Mouse (Mus musculus) left cerebral cortex, adult 8-10 months (tissue): ENCODE data around the gene Fancc. TPM values are rescaled to one million over a fixed set of nuclear protein-coding genes. Genes with fewer than 3 reads are reported as not detected.
"Not testable (repeated sequence)": the region's sequence is repeated elsewhere in the genome, so short reads cannot be mapped to it uniquely, and the experiment has no call there.

ENCODE experiments used
- DNase-seq, 2 experiments: peaks; one replicate each; pipeline ENCODE4 v3.0.0; 2022; ENCODE audit warnings: low spot score in 2 of 2
- total RNA-seq, 4 experiments: library from RNA; stranded (reverse); gene quantifications; 2 replicates each; pipeline ENCODE4 v1.2.4; 2022

The Fancc gene
- total RNA-seq, 4 experiments from 2014 or later: 10.5 to 12.1 (median 10.6) TPM

DNA sequence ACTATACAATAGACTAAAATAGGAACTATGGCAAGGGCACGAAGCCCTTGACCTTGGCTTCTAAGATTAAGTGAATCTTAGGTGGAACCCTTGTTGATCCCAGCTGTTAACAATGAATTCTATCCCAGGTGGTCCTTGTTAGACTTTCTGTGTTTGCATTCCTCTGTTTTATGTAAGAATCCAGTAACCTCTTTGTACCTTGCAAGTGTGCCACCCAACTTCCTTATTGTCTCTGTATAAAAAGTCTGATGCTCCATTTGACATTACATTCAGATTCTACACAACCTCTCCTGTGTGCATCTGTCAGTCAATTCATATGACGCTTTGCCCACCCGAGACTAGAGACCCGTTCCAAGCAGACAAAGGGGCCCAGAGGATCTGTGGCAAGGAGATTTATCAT lies 143.8 kb downstream of the Fancc start:
- not testable (repeated sequence) for DNase-seq

DNA sequence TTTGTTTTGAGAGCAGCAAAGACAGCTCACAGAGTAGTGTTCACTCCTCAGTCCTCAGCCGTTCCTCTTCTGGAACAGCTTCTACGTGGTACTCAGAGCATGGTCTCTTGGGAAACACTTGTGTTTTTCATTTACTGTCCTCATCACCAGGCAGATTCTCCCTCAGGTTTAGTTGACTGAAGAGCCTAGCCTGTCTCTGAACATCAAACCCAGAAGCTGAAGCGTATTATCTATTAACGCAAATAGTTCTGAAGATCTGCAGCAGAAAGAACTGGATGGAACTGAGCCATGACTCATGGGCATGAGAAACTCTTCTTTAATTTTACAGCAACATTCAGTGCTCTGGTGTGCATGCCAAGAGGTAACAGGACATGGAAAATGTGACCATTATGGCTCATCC lies 147.0 kb downstream of the Fancc start:
- DNase-seq: no peak

DNA sequence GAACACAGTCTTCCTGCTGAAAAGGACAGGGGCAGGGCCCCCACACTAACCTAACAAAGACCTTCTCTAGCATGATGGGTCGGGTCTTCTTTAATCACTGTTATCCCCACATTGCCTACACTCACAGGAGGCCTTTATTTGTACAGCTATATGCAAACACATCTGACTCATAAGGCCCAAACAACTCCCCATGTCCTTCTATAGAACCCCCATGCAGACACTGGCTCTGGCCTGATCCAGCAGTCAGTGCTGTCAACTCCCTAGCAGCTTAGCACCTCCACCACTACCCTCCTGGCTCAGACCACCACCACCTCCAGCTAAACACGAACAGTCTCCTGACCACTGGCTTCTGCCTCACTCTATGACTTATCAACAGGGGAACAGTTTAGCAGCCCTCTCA lies 149.4 kb downstream of the Fancc start:
- DNase-seq: no peak

DNA sequence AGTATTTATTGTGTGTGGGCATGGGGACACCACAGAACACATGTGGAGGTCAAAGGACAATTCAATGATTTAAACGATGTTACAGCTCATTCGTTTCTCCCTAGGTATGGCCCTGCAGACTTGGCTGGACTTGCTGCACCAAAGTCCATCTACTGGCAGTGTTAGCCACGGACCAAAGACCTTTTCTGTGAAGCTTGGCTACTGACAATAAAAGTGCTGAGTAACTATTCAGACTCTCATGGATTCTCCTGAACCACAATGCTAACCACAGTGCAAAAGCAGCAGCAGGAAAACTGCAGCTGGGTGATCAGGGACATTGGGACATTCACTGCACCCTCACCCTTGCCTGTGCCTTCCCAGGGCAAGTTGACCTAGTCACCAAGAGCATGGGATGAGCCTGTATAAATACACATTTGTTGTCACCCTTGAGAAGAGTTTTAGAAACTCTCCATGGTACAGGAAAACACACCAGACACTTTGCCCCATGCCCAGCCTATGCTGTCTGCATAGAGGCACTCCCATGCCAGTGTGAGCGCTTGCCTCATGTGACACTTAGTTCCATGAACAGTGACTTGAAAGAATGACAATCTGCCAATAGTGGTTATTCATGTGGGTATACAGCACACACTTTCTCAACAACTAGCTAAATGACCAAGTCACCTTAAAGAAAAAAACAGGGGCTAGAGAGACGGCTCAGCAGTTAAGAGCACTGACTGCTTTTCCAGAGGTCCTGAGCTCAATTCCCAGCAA lies 151.4 kb downstream of the Fancc start:
- DNase-seq: no peak

DNA sequence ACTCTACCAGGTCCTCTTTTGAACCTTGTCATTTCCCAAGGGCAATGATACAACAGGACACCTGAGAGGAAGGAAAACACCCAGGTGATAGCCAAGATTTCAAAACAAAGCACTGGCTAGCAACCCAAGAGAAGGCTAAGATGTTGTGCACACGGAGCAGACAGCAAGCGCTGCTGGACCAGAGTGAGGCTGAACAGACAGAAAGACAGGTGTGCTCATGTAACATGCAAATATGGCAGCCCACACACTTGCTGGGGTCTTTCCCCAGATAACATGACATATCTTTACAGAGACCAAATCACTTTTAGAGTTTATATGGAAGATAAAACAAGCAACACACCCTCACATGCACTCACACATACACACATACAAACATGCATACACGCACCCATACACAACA lies 152.6 kb downstream of the Fancc start:
- no peak for DNase-seq

DNA sequence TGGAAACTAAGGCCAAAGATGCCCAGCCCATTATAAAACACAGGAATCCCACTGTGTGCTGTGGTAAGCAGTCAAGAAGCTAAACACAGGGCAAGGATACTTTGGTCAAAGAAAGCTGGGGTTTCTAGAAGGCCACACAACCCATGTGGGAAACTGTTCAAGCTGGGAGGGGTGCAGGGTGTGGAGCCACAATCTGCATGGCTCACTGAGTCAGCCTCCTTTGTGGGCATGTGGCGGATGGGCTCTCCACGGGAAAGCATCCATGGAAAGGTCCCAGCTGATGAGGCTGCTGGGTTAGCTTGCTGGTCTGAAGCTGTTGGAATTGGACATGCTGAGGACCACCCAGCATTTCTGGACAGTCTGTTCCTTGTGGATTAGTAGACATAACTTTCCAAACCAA lies 154.3 kb downstream of the Fancc start:
- no peak for DNase-seq

DNA sequence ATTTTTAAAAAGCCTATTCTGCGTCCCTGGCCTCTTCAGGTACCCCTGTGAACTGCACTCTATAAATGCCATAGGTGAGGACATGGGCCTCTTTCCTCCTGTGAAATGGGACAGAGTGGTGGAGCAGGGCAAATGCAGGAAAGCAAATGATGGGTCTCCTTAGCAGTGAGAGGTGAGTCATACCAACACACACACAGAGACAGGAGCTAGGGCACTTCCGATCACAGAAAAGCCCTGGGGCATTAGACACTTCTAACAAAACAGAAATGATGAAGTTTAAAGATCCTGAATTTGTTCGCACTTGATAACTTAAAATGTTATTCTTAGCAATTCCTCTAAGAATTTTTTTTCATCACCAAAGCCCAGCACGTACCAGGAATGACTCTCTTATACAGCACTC lies 157.1 kb downstream of the Fancc start:
- no peak for DNase-seq

DNA sequence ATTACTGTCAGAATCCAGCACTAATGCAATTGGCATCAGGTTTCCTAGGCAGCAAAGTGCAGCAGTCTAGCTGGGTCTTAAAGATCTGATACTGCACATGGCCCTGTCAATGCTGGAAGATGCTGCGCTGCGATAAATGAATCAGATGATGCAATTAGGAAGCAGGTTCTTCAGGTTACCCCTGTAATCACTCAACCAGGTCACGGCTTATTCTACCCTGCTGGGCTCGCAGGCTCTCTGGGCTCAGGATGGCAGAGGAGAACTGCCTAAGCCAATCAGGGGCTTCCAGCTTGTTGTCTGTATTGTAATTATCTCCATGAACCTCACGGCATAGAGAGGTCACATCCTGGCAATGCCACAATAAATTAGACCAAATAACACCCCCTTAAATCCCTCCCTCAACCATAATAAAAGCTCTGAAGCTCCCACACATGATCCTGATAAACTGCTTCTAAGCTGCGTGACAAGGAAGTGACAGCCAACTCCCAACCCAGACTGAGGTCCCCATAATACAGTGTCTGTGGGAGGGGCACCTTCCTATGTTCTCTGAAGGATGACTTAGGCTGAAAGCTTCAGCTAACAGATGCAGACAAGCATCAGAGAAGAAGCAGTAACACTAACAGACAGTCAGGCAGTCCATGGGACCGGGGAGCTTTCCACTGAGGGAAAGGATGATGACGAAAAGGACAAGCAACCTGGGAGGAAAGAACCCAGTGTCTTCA lies 159.7 kb downstream of the Fancc start:
- DNase-seq: no peak

DNA sequence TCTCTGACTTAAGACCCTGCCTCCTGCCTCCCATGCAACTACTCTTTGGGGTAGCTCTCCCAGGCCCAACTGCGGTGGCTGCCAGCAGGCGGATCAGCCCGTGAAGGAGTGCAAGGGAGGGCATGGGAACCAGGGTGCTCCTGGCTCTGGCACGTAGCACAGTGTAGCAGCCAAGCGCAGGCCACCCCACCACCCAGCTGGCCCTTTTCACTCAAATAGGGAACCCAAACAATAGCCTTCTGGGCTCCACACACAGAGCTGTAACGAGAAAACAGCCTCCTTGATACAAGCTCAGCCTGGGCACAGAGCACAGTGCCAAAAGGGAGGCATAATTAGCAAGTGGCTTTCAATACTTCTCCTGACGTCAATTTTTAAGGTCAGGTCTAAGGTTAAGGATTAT lies 160.7 kb downstream of the Fancc start:
- peak in 1 of 2 experiments; percentile 79 for DNase-seq

DNA sequence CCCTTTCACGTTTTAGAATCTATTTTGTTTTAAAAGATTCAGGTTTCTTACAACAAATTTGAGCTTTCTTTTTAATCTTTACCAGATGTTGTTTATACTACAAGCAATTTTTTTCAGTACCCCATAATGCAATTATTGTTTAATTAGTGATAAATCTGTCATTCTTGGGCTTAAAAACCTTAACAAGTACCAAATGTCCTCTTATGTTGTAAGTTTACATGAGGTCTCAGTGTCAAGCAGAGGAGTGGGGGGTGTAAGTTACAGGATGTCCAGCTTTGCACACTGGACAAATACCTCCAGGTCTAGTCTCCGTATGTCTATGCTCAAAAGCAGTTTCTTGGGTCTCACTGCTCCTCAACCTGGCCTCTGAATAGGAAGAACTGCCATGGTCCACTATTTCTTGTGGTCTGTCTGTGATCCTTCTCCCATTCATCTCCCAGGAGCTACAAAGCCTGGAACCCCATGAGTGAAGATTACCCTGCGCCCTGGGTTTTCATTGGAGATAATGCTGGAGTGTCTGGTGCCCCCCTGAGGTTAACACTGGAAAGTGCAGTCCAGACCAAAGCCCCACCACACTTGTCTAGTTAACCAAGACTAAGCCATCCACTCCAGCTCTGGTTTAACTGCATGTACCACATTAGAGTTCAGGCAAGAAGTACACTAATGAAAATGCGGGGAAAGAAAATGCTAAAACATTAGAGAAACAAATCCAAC lies 161.5 kb downstream of the Fancc start:
- DNase-seq: no peak

DNA sequence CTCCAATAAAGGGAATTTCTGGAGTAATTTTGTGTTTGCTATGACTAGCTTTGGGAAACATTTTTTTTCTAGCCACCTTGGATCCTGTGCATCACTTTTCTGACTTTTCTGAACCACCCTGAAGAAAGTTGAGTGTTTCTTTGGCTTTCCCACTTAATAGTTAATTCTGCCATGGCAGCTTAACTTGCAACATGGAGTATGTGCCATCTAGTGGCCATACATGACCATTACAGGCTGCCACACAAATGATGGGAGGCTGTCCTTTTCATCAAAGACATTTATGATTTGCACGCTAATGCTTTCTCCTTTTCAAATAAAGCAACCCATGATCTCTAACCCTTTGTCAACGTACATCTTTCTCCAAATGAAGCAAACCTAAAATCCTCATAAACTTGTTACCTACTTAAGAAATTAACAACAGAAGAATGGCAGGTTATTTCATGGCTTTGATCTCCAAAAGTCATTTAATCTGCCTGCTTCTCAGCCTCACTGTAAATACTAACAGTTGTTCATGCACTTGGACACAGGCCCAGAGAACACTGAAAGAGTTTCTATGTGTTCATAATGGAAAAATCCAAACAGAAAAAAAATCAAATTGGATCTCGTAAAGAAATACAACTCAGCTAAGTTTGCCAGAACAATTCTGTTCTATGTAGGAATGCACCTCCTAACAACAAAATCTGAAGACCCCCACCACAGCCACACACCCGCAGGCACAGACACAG lies 164.3 kb downstream of the Fancc start:
- DNase-seq: no peak

DNA sequence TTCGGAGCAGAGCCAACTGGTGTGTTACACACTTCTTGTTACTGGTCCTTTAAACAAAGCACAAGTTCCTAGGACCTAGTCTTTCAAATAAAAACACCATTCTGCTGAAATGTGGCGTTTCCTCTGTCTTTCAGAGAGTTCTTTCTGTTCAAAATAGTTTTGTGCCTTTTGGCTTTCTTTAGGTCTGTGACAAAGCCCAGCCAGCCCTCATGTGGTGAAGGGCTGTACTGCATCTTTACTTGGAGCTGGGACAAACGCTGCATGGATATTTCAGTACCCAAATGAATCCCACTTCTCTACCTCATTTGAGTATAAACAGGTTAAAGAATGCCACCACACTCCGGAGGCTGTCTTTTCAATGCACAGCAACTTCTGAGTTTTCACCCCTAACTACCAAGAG lies 165.7 kb downstream of the Fancc start:
- peak in 1 of 2 experiments; percentile 65 for DNase-seq

DNA sequence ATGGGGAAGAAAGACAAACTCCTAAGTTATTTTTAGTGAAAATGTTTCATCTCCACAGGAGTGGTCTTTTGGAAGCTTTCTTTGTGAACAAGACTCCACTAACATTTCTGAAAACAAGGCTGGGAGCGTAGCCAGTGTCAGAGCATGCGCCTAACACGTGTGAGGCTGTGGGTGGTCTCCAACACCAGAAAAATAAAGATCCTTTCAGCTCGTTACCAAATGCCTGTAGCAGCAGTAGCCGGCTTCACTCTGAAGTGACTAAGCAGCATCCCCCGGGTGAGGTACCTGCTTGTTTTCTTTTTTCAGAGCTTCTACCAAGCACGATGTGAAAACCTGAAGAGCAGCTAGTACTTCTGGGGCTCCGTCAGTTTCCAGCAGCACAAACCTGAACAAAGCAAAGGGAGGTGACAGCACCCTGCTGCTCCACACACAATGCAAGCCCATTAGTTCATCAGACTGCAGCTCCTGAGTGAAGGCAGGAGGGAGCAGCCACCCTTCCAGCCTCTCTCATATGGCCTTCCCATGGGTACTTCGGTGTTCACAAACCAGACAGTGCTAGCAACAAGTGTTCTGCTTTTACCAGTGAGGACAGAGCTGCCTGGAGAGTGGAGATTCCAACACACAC lies 166.7 kb downstream of the Fancc start:
- peak in 1 of 2 experiments; percentile 70 for DNase-seq

DNA sequence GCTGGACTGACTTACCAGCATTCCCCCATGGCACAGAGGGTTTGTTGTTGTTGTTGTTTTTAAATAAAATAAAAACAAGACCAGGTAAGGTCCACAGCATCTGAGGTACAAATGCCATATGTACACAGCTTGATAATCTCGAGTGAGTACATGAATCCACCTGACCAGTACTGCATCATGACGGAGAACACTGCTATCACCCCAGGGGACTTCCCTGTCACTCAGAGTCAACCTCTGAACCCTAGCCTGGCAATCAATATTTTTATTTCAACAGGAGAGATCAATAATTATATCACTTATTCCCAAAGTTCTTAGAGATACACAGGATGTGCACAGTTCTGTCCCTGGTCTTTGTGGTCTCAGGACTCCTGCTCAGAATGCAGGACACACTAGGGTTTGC lies 171.1 kb downstream of the Fancc start:
- no peak for DNase-seq

DNA sequence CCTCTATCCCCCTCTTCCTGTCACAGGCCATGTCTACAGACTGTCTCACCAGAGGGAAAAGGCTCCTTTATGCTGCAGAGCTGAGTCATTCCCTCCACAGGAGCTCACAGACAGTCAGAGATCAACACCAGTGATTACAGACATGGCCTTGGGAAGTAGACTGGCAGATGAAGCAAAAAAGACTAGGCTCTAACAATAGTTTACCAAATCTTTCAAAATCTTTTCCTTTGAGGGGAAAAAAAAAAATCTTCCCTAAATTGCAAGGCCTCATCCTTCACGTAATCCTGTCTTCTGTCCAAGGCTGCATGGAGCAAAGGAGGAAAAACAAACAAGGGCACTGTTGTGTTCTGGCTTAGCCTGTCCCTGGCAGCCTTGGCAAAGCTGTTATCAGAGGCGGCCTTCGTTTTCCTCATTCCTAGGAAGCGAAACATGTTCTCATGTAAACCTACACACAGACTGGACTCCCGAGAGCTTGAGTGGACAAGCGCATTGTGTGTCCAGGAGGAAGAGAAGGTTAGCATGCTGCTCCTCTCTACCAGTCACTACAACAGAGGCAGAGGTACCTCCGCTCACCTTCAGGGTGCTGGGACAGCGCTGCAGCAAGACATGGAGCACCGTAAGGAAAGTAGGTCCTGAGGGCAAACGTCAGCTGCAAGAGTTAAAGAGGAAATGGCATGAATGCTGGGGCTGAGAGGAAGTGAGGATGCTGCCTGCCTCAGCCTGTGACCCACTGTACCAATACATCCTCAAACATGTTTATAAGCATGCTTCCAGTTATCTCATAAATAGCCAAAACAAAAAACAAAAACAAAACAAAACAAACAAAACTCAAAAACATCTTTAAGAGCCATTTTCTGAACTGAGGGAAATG lies 171.9 kb downstream of the Fancc start:
- DNase-seq: no peak

DNA sequence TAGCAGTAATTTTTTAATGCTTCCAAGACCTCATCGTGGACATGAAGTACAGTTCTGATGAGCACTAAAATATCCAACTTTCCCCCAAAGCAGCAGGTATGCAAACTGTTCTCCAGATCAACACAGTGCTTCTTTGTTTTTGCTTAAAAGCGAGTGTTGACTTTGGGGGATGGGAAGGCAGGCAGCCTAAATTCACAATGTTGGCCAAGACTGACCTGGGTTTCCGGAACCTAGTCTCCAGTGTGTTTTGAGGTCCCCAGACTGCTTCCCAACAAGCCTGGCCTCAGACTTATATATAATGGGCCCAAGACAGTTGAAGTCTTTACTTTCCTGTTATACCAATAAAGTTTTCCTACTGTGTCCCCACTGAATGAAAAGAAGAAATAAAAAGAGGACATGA lies 172.8 kb downstream of the Fancc start:
- no peak for DNase-seq

DNA sequence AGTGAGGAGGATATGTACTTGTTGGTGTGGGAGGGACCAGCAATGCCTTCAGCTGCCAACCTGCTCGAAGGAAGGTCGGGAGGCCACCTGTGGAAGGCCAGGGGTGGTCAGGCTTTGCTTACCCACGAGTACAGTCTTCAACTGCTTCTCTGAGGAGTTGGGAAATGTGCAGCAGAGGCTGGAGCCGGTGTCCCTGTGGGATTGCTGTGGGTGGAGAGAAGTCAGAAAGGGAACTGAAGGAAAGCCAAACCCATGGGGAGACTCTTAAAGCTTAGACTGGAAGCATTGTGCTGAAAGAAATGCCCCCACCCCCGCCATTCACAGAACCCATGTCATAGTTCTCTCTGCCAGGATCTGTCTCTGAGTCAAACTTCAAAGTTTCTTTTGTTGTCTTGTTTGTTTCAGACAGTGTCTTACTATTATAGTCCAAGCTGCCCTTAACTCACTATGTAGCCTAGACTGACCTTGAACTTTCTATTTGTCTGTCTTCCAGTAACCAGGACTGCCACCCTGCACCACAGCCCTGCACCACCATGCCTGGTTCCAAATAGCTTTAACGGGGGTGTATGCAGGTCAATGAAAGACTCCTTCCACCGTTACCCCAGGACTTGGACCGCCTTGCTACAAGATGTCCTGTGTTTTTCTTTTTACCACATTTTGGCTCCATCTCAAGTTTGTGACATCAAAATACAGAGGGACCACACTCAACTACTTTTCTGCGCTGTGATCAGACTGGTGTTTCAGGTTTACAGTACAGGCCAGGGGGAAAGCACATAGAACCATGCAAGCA lies 173.6 kb downstream of the Fancc start:
- no peak for DNase-seq

DNA sequence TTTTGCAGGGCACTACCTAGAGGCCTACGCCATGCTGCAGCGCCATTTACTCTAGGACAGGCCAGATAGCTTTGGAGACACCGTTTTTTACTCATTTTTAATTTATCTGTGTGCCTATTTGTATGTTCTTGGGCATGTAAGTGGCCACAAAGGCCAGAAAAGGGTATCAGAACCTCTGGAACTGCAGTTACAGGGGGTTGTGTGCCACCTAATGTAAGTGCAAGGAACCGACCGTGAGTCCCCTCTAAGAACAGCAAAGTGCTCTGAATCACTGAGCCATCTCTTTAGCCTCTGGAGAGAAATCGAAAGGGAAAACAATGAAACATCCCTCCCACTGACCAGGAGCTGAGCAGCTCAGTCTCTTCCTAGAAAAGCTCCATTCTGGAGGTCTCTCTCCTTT lies 174.3 kb downstream of the Fancc start:
- DNase-seq: no peak

DNA sequence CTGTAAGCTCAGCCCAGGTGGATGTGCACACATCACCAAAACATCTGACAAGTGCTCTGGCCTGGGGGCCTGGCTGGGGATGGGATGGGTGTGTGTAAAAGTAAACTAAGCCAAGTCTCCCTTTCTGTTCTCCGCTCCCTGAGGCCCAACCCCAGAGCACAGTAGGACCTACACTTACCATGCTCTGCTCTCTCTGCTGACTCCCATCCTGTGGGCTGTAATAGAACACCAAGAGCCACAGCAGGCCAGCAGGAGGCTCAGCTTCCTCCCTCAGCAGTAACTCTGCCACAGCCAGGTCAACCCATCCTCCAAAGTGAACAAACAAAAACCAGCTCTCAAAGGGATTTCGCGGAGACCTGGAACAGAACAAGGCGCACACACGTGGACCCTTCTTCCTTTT lies 175.4 kb downstream of the Fancc start:
- DNase-seq: no peak

DNA sequence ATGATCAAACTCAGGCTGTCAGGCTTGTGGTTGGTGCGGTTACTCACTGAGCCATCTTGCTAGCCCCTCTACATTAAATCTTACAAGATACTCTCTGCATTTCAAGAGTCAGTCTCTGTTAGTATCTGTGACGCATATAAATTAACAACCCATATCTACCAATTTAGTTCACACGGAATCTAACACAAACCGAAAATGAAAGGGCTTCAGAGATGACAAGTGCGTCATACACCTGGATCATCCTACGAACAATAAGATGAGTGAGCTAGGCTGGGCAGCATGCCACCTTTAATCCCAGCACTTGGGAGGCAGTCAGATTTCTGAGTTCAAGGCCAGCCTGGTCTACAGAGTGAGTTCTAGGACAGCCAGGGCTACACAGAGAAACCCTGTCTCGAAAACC lies 177.3 kb downstream of the Fancc start:
- no peak for DNase-seq
